8 mouse cellular contexts compared by ENCODE assay signal in genomic region chrX:48694460-48694859, GRCm38 (mm10). TPM values are rescaled to one million over a fixed set of nuclear protein-coding genes. Genes with fewer than 3 reads are reported as not detected.
DNase-seq lines count a peak whose midpoint lies in the region; ATAC-seq and TF ChIP-seq lines count a peak whose summit lies in the region.

No protein-coding gene starts in this region.

- no peaks in the 10 kb centered on the region for H3K9me3 ChIP-seq in embryonic facial prominence, embryonic 10.5 days
- no peaks in the 10 kb centered on the region for H3K9me3 ChIP-seq in hindbrain, postnatal 0 days (ENCODE audit: low read length)
- H3K9me3 ChIP-seq in midbrain, embryonic 16.5 days (replicated peaks; ENCODE audit: control insufficient read depth, low read length, poor library complexity, severe bottlenecking) = no peaks in the 10 kb centered on the region

- ATAC-seq in hindbrain, postnatal 0 days = peak; percentile 91
- peak; percentile 90 for ATAC-seq in midbrain, embryonic 16.5 days

- peak overlapping the region; percentile 52 for H3K4me2 ChIP-seq in hindbrain, postnatal 0 days (ENCODE audit: low read depth, low read length)
- H3K4me2 ChIP-seq in midbrain, embryonic 16.5 days (ENCODE audit: low read length) = peak overlapping the region; percentile 64

- 0 out of 2 replicates have a peak, but pooled peaks cover 5% of the 10 kb centered on the region for H3K4me1 ChIP-seq in embryonic facial prominence, embryonic 10.5 days
- H3K4me1 ChIP-seq in hindbrain, postnatal 0 days (ENCODE audit: insufficient read depth, low read length) = no peaks in the 10 kb centered on the region
- peaks cover 9% of the 10 kb centered on the region for H3K4me1 ChIP-seq in midbrain, embryonic 16.5 days (ENCODE audit: control insufficient read depth, insufficient read depth, low read length)

- H3K27ac ChIP-seq in layer of hippocampus, adult 2 months = peak overlapping the region; percentile 68; the same call in 1 of the 2 replicates
- peak overlapping the region; percentile 44; the same call in 1 of the 2 replicates for H3K27ac ChIP-seq in embryonic facial prominence, embryonic 10.5 days (replicated peaks)
- H3K27ac ChIP-seq in hindbrain, postnatal 0 days = no peak overlapping the region
- H3K27ac ChIP-seq in midbrain, embryonic 16.5 days (ENCODE audit: low read length) = peak overlapping the region; percentile 23; the same call in 1 of the 2 replicates

- no peak for DNase-seq in layer of hippocampus, adult 2 months (ENCODE audit: low spot score in 2 of 2)
- DNase-seq in layer of hippocampus, postnatal 10 days (ENCODE audit: low spot score in 2 of 2) = no peak
- no peak for DNase-seq in embryonic facial prominence, embryonic 10.5 days (ENCODE audit: low spot score)
- DNase-seq in hindbrain, postnatal 0 days (ENCODE audit: low spot score) = no peak
- no peak for DNase-seq in layer of hippocampus, postnatal 14 days (ENCODE audit: low spot score in 2 of 2)
- no peak for DNase-seq in ovary, adult 18-20 months (ENCODE audit: low spot score)
- DNase-seq in T-cell, adult 2 months (ENCODE audit: low spot score) = no peak

- 16% methylated on average over 6 of the region's 6 CpGs for WGBS in embryonic facial prominence, embryonic 10.5 days
- WGBS in hindbrain, postnatal 0 days = 31% methylated on average over 6 of the region's 6 CpGs
- 14% methylated on average over 6 of the region's 6 CpGs for WGBS in midbrain, embryonic 16.5 days

- no peak for TF ChIP-seq CTCF in layer of hippocampus, adult 2 months (conservative IDR thresholded peaks at IDR 0.05)
- TF ChIP-seq CTCF in hindbrain, postnatal 0 days (IDR thresholded peaks at IDR 0.05; ENCODE audit: low read depth) = no peak

- H3K4me3 ChIP-seq in layer of hippocampus, adult 2 months = peak overlapping the region; percentile 68
- H3K4me3 ChIP-seq in embryonic facial prominence, embryonic 10.5 days = peak overlapping the region; percentile 70
- peak overlapping the region; percentile 53 for H3K4me3 ChIP-seq in hindbrain, postnatal 0 days (ENCODE audit: low read length)
- H3K4me3 ChIP-seq in midbrain, embryonic 16.5 days (ENCODE audit: low read depth, low read length) = peak overlapping the region; percentile 62

- H3K36me3 ChIP-seq in embryonic facial prominence, embryonic 10.5 days (replicated peaks) = peaks cover 13% of the 10 kb centered on the region
- no peaks in the 10 kb centered on the region for H3K36me3 ChIP-seq in hindbrain, postnatal 0 days (ENCODE audit: insufficient read depth, low read length)
- H3K36me3 ChIP-seq in midbrain, embryonic 16.5 days (ENCODE audit: control insufficient read depth, insufficient read depth, low read length) = no peaks in the 10 kb centered on the region

- H3K9ac ChIP-seq in hindbrain, postnatal 0 days (replicated peaks; ENCODE audit: low read length) = no peak overlapping the region
- H3K9ac ChIP-seq in midbrain, embryonic 16.5 days (ENCODE audit: low read depth, low read length) = peak overlapping the region; percentile 20; the same call in 1 of the 2 replicates

- no peaks in the 10 kb centered on the region for H3K27me3 ChIP-seq in embryonic facial prominence, embryonic 10.5 days (replicated peaks; ENCODE audit: low read depth, poor library complexity, severe bottlenecking)
- no peaks in the 10 kb centered on the region for H3K27me3 ChIP-seq in hindbrain, postnatal 0 days (ENCODE audit: insufficient read depth, low read length)
- no peaks in the 10 kb centered on the region for H3K27me3 ChIP-seq in midbrain, embryonic 16.5 days (ENCODE audit: control insufficient read depth, insufficient read depth, low read depth, low read length)

RNA-seq across cellular contexts. Expression of gene Rbmx2, which starts 0.3 kb away (rescaled TPM):
- 1 to 10 TPM; 4.7 to 6.7 TPM for total RNA-seq in layer of hippocampus, adult 2 months (2021)
- 1 to 10 TPM; 7.7 to 7.8 TPM for total RNA-seq in layer of hippocampus, postnatal 10 days (2021)
- 28.7 and 29.0 TPM in 2 replicates for polyA plus RNA-seq in embryonic facial prominence, embryonic 10.5 days (2016; fragmentation: Nextera tagmentation; extraction: Ambion mirVana)
- 4.9 and 6.0 TPM in 2 replicates for total RNA-seq in hindbrain, postnatal 0 days (2014; rRNA removed)
- polyA plus RNA-seq in hindbrain, postnatal 0 days (2015; fragmentation: Nextera tagmentation; extraction: Ambion mirVana) = 23.7 and 28.2 TPM in 2 replicates
- 21.7 and 22.1 TPM in 2 replicates for polyA plus RNA-seq in midbrain, embryonic 16.5 days (2015; fragmentation: Nextera tagmentation; extraction: Ambion mirVana)
- 1 to 10 TPM; 4.1 to 6.4 TPM for total RNA-seq in layer of hippocampus, postnatal 14 days (2021)

RNA-seq across cellular contexts. Expression of gene Gpr119, which starts 20.2 kb away (rescaled TPM):
- not detected for total RNA-seq in layer of hippocampus, adult 2 months (2021)
- total RNA-seq in layer of hippocampus, postnatal 10 days (2021) = not detected
- not detected in 2 replicates for polyA plus RNA-seq in embryonic facial prominence, embryonic 10.5 days (2016; fragmentation: Nextera tagmentation; extraction: Ambion mirVana)
- not detected in 2 replicates for total RNA-seq in hindbrain, postnatal 0 days (2014; rRNA removed)
- polyA plus RNA-seq in hindbrain, postnatal 0 days (2015; fragmentation: Nextera tagmentation; extraction: Ambion mirVana) = not detected in 2 replicates
- polyA plus RNA-seq in midbrain, embryonic 16.5 days (2015; fragmentation: Nextera tagmentation; extraction: Ambion mirVana) = not detected in 2 replicates
- total RNA-seq in layer of hippocampus, postnatal 14 days (2021) = not detected
